Mouse (Mus musculus): ENCODE data around the gene Slc6a9.

DNA sequence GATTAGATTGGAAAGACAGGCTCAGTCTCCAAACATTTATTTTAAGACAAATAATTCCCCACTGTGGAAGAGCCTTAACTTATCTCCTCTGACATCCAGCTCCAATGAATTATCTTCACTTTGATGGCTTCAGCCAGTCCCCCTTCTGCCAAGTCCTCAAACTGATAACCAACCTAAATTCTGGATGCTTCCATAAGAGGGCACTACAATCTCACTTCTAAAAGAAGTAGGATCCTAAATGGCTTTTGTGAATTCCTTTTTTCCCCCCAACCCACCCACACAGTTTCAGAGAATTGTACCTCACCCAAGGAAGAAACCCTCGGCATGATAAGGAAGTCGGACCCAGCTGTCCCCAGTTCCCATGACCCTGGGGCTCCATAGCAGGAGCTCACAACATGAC lies 23.4 kb upstream of the Slc6a9 start:
- TF ChIP-seq POLR2A (IDR thresholded peaks at IDR 0.05; ENCODE audit: insufficient read length, low read depth), result no peak
- no peak for TF ChIP-seq MYOD1 (IDR thresholded peaks at IDR 0.05; ENCODE audit: control insufficient read depth in 1 of 3, insufficient read length in 2 of 3, low read depth in 2 of 3)
- TF ChIP-seq E2F4 (IDR thresholded peaks at IDR 0.05; ENCODE audit: insufficient read depth), result no peak
- TF ChIP-seq SRF (IDR thresholded peaks at IDR 0.05; ENCODE audit: control insufficient read depth, insufficient read length, low read depth), result no peak

All from myocyte (in vitro differentiated cells).